Mouse (Mus musculus) G1E (cell line): ENCODE measurements around the gene Pkn3.
"Not testable (repeated sequence)": the region's sequence is repeated elsewhere in the genome, so short reads cannot be mapped to it uniquely, and the experiment has no call there.

Experiments used
- CTCF ChIP-seq: IDR thresholded peaks from 2 replicates; pipeline ENCODE4 v1.5.1; 2012; ENCODE audit warnings: low read depth, low read length, inconsistent platforms, mixed read lengths
- GATA1 ChIP-seq: IDR thresholded peaks from 2 replicates; pipeline ENCODE4 v1.6.1; 2012; ENCODE audit warnings: borderline replicate concordance, low read length, inconsistent platforms, mixed read lengths
- POLR2AphosphoS5 ChIP-seq: IDR thresholded peaks from 2 replicates; pipeline ENCODE4 v1.6.1; 2012; ENCODE audit warnings: low read depth, low read length, inconsistent platforms; ENCODE audit not compliant: insufficient replicate concordance
- TAL1 ChIP-seq: conservative IDR thresholded peaks from 2 replicates; pipeline ENCODE4 v1.6.1; 2012; ENCODE audit warnings: low read depth, low read length, inconsistent platforms, mixed read lengths

DNA sequence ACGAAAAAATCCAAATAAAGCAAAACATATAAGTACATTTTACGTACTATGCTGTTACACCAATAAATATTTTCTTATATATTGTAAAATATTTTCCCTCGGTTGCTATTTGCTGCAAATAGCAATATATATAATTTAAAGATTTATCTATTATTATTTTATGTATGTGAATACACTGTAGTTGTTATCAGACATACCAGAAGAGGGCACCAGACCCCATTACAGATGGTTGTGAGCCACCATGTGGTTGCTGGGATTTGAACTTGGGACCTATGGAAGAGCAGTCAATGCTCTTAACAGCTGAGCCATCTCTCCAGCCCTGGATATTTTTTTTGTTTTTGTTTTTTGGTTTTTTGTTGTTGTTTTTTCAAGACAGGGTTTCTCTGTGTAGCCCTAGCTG is 22.2 kb upstream of the Pkn3 start:
- not testable (repeated sequence) for TF ChIP-seq CTCF, POLR2AphosphoS5, TAL1, GATA1
